Mouse (Mus musculus) liver, adult 2 months (tissue): Measurements from ENCODE around the gene Rexo2. TPM values are rescaled to one million over a fixed set of nuclear protein-coding genes. Genes with fewer than 3 reads are reported as not detected.

Experiments used
- DNase-seq: peaks from one replicate; pipeline ENCODE4 v3.0.0-alpha.2; 2011; ENCODE audit warnings: low read depth, low spot score; ENCODE audit errors: extremely low read depth
- H3K27ac ChIP-seq: fragments of 200-500 bp; replicated peaks from 2 replicates; pipeline ENCODE4 v1.5.1; 2012; ENCODE audit warnings: low read depth, mild to moderate bottlenecking, control low read depth, inconsistent platforms, low read length; ENCODE audit not compliant: insufficient read depth
- H3K27me3 ChIP-seq: fragments of 200-500 bp; 2 replicates; pipeline ENCODE4 v1.6.1; 2012; ENCODE audit warnings: mild to moderate bottlenecking, moderate library complexity, low read length, inconsistent platforms; ENCODE audit not compliant: control insufficient read depth, insufficient read depth
- H3K36me3 ChIP-seq: fragments of 200-500 bp; 2 replicates; pipeline ENCODE4 v1.6.1; 2012; ENCODE audit warnings: low read length, inconsistent platforms; ENCODE audit not compliant: control insufficient read depth, insufficient read depth
- H3K4me1 ChIP-seq: fragments of 200-500 bp; 2 replicates; pipeline ENCODE4 v1.6.1; 2011; ENCODE audit warnings: low read length; ENCODE audit not compliant: control insufficient read depth, insufficient read depth
- H3K4me3 ChIP-seq: fragments of 200-500 bp; 2 replicates; pipeline ENCODE4 v1.5.1; 2011; ENCODE audit warnings: low read depth, mild to moderate bottlenecking, control low read depth, low read length, moderate library complexity; ENCODE audit not compliant: insufficient read depth
- H3K79me2 ChIP-seq: fragments of 200-500 bp; 2 replicates; pipeline ENCODE4 v1.6.1; 2012; ENCODE audit warnings: inconsistent platforms, mild to moderate bottlenecking, low read length, moderate library complexity; ENCODE audit not compliant: control insufficient read depth, insufficient read depth
- H3K9ac ChIP-seq: fragments of 200-500 bp; 2 replicates; pipeline ENCODE4 v1.6.1; 2012; ENCODE audit warnings: low read depth, mild to moderate bottlenecking, control low read depth, inconsistent platforms, low read length
- CTCF ChIP-seq: fragments of 200-500 bp; IDR thresholded peaks from 2 replicates; pipeline ENCODE4 v1.5.1; 2011; ENCODE audit warnings: low read depth, low read length, control low read depth
- POLR2A ChIP-seq: fragments of 200-500 bp; IDR thresholded peaks from 2 replicates; pipeline ENCODE4 v1.6.1; 2011; ENCODE audit warnings: low read length, control low read depth; ENCODE audit not compliant: insufficient read depth; ENCODE audit errors: extremely low read depth
- WGBS: fragments of 180-500 bp; shearing (Covaris S2); methylation state at CpG from one replicate; pipeline ENCODE4 v1.1.7; 2018; 5-methylcytosine and 5-hydroxymethylcytosine counted together
- polyA plus RNA-seq: library from polyadenylated mRNA; depleted of rRNA; stranded (reverse); fragments of >200 nt; gene quantifications from 2 replicates; pipeline ENCODE4 v1.2.3, GENCODE M21; 2012
- total RNA-seq: library from RNA; depleted of rRNA; stranded (reverse); fragments of >200 nt; gene quantifications from 2 replicates; pipeline ENCODE4 v1.2.3, GENCODE M21; 2014

Rexo2 gene
- total and polyA plus RNA-seq, 2 experiments: 49.6 to 101 TPM

GRCm38 (mm10) chr9:48465671-48466070 lies 14.8 kb downstream of the Rexo2 start:
- no peak overlapping the region for H3K27ac ChIP-seq
- no peak overlapping the region for H3K9ac ChIP-seq
- H3K4me1 ChIP-seq: no peaks in the 10 kb centered on the region
- H3K4me3 ChIP-seq: no peak overlapping the region
- WGBS: 98% methylated on average over 3 of the region's 3 CpGs
- no peaks in the 10 kb centered on the region for H3K79me2 ChIP-seq
- H3K36me3 ChIP-seq: peaks cover 13% of the 10 kb centered on the region
- TF ChIP-seq CTCF: peak; percentile 52
- TF ChIP-seq POLR2A: no peak
- no peak for DNase-seq
- H3K27me3 ChIP-seq: no peaks in the 10 kb centered on the region

GRCm38 (mm10) chr9:48461545-48461944 lies 18.9 kb downstream of the Rexo2 start:
- Histone ChIP-seq H3K36me3 (no peaks in the 10 kb centered on the region), H3K4me3 (no peak overlapping the region), H3K4me1 (no peaks in the 10 kb centered on the region), H3K79me2 (no peaks in the 10 kb centered on the region), H3K9ac (no peak overlapping the region), H3K27me3 (no peaks in the 10 kb centered on the region), H3K27ac (no peak overlapping the region)
- DNase-seq: no peak
- TF ChIP-seq CTCF: no peak
- no peak for TF ChIP-seq POLR2A
- WGBS: 85% methylated on average over 3 of the region's 3 CpGs

DNA sequence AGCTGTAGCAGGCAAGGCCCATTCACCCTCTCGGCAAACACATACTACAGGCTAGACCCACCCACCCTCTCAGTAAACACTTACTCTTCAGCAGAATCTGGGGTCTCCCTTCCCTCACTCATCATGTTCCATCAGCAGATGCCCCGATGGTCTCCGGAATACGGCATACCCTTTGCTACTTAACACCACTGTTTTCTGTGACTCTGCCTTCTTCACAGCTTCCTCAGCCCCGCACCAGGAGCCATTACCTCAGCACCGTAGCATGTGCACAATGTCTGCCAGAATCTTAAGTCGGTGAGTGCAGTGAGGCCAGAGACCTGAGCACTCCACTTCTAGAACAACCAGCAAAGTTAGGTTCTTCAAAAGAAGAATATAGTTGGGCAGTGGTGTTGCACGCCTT lies 19.7 kb downstream of the Rexo2 start:
- Histone ChIP-seq H3K27me3 (no peaks in the 10 kb centered on the region), H3K4me1 (no peaks in the 10 kb centered on the region), H3K4me3 (no peak overlapping the region), H3K27ac (no peak overlapping the region), H3K36me3 (no peaks in the 10 kb centered on the region), H3K9ac (no peak overlapping the region), H3K79me2 (no peaks in the 10 kb centered on the region)
- TF ChIP-seq CTCF (no peak), POLR2A (no peak)
- WGBS: 94% methylated on average over 8 of the region's 8 CpGs
- DNase-seq: no peak

GRCm38 (mm10) chr9:48459391-48459790 lies 21.0 kb downstream of the Rexo2 start:
- Histone ChIP-seq H3K36me3 (no peaks in the 10 kb centered on the region), H3K27me3 (no peaks in the 10 kb centered on the region), H3K27ac (no peak overlapping the region), H3K9ac (no peak overlapping the region), H3K4me1 (no peaks in the 10 kb centered on the region), H3K4me3 (no peak overlapping the region), H3K79me2 (no peaks in the 10 kb centered on the region)
- WGBS: 92% methylated on average over 5 of the region's 5 CpGs
- TF ChIP-seq POLR2A (no peak), CTCF (no peak)
- no peak for DNase-seq

GRCm38 (mm10) chr9:48458879-48459278 lies 21.5 kb downstream of the Rexo2 start:
- no peak for DNase-seq
- WGBS: 76% methylated on average over 3 of the region's 3 CpGs

DNA sequence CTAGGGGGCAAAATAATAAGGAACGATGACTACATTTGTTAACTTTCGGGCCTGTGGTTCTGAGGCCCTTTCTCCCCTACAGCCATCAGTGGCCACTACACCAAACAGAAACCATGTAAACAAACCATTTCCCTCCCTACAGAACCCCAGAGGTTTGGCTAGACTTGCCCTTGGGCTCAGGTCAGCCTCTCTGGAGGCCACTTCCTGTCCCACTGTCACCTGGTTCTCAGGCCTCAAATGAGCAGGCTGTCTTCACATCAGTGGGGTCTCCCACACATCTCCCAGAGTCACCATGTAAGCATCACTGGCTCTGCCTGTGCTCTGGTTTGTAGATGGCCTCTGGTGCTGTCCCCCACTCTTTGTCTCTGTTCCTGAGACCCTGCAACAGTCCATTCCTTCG lies 24.5 kb downstream of the Rexo2 start:
- no peak overlapping the region for H3K9ac ChIP-seq
- no peaks in the 10 kb centered on the region for H3K27me3 ChIP-seq
- H3K36me3 ChIP-seq: no peaks in the 10 kb centered on the region
- TF ChIP-seq POLR2A (no peak), CTCF (no peak)
- no peaks in the 10 kb centered on the region for H3K4me1 ChIP-seq
- 88% methylated on average over 3 of the region's 3 CpGs for WGBS
- H3K27ac ChIP-seq: no peak overlapping the region
- H3K4me3 ChIP-seq: no peak overlapping the region
- no peak for DNase-seq
- H3K79me2 ChIP-seq: no peaks in the 10 kb centered on the region

More at GRCm38 (mm10) chr9:48458879-48459278, 21.5 kb downstream of the Rexo2 start:
- Histone ChIP-seq H3K36me3 (no peaks in the 10 kb centered on the region), H3K27me3 (no peaks in the 10 kb centered on the region), H3K27ac (no peak overlapping the region), H3K79me2 (no peaks in the 10 kb centered on the region), H3K9ac (no peak overlapping the region), H3K4me1 (no peaks in the 10 kb centered on the region), H3K4me3 (no peak overlapping the region)
- TF ChIP-seq CTCF: peak; percentile 37; the same call in 1 of the 2 replicates
- TF ChIP-seq POLR2A: no peak
